Mouse (Mus musculus) T-helper 2 cell (primary cell): ENCODE results near the gene Olfr1283.
"Not testable (repeated sequence)": the region's sequence is repeated elsewhere in the genome, so short reads cannot be mapped to it uniquely, and the experiment has no call there.

Experiments
- in situ Hi-C: fragments of 300-600 bp; cut with MboI, MseI; formaldehyde crosslinking; loops from one replicate; pipeline ENCODE4 v1.15.1; 2025; ENCODE audit warnings: high pct_unique_total_duplicates

Olfr1283 gene

GRCm38 (mm10) chr2:111366490-111366889 is at the start of gene Olfr1283:
TSS of gene Olfr1283 (plus strand) at chr2:111366790.
- in situ Hi-C loops = loop anchor here (10.0 kb wide), 1 partner anchor 972 kb away; no protein-coding TSS in a partner anchor

GRCm38 (mm10) chr2:111326220-111326619 is 40.4 kb upstream of the Olfr1283 start, which contains the start of gene Olfr1281:
TSS of gene Olfr1281 (plus strand) at chr2:111326520.
- in situ Hi-C loops = no loop called here

- in situ Hi-C loops = not testable (repeated sequence)
Measured at GRCm38 (mm10) chr2:111333721-111334120, 32.9 kb upstream of the Olfr1283 start.

DNA sequence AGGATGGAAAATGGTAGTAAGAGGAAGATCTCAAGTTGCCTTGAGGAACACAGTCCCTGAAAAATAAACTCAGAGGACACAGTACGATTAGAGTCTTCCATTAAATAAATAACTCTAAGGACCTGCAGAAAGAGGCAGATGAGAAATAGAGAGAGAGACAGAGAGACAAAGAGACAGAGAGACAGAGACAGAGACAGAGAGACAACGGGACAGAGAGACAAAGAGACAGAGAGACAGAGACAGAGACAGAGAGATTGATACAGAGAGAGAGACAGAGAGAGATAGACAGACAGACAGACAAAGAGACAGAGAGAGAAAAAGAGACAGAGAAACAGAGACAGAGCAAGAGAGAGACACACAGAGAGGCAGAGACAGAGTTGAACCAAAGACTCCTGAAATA is 30.6 kb upstream of the Olfr1283 start, which contains the start of gene Olfr1282:
Gene Olfr1282, minus strand, starts transcription at position 101 of the 400 bp plus-strand sequence.
- in situ Hi-C loops = no loop called here

- in situ Hi-C loops = no loop called here
Measured at GRCm38 (mm10) chr2:111375222-111375621, 8.6 kb downstream of the Olfr1283 start, which contains the start of gene Olfr1284. TSS of gene Olfr1284 (plus strand) at chr2:111375522.
